Mouse (Mus musculus): ENCODE results near the gene Ncaph2.

DNA sequence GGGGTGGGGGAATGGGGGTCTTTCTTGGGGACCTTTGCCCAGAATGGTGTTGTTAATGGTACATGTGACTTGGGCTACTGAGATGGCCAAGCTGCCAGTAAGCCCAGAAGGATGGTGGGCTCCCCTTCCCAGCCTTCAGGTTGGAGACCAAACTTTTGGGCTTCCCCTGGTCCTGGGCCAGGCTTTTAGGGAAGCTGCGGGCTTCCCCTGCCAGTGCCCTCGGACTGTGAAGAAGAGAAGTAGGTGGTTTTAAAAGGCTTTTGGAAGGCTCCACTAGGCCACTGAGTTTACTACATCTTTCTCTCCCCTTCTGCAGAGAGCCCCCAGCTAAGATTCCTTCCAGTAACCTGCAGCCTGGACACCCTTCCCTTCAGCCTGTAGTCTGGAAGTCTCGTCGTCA, 31.9 kb upstream of the Ncaph2 start:
- TF ChIP-seq CTCF (IDR thresholded peaks at IDR 0.05; ENCODE audit: low read depth, low read length) (no peak), POLR2A (IDR thresholded peaks at IDR 0.05; ENCODE audit: borderline replicate concordance, low read depth, low read length) (no peak)

All from bone marrow macrophage, adult 2 months (primary cell).